Mouse (Mus musculus) kidney, adult 2 months (tissue): ENCODE measurements around the gene Csnk1d.

Source experiments
- CTCF ChIP-seq: fragments of 200-500 bp; conservative IDR thresholded peaks from 2 replicates; pipeline ENCODE4 v1.5.1; 2011; ENCODE audit warnings: low read depth, mild to moderate bottlenecking, control low read depth, low read length, moderate library complexity, mixed read lengths; ENCODE audit not compliant: insufficient read depth, insufficient read length
- POLR2A ChIP-seq: fragments of 200-500 bp; IDR thresholded peaks from one replicate; pipeline ENCODE4 v1.6.1; 2011; ENCODE audit warnings: low read depth, low read length, control low read depth

- TF ChIP-seq CTCF (no peak), POLR2A (no peak)
These were observed 13.2 kb upstream of the Csnk1d start for GRCm38 (mm10) chr11:121004281-121004680.
